Mouse (Mus musculus): ENCODE measurements around the gene Timm8b. TPM values are rescaled to one million over a fixed set of nuclear protein-coding genes. Genes with fewer than 3 reads are reported as not detected.

Timm8b gene
- polyA plus RNA-seq, 1 experiment from 2014 or later = 275 TPM

GRCm38 (mm10) chr9:50580370-50580769 lies 23.3 kb upstream of the Timm8b start:
- Histone ChIP-seq H3K36me3 (no peaks in the 10 kb centered on the region), H3K27ac (no peak overlapping the region), H3K4me3 (replicated peaks) (no peak overlapping the region), H3K9ac (no peak overlapping the region), H3K4me2 (no peak overlapping the region), H3K9me3 (no peaks in the 10 kb centered on the region), H3K4me1 (no peaks in the 10 kb centered on the region), H3K27me3 (replicated peaks) (no peaks in the 10 kb centered on the region)
- 37% methylated on average over 4 of the region's 4 CpGs for WGBS
- no peak for ATAC-seq (ENCODE audit: insufficient read depth, low FRiP score, low read depth)

- Histone ChIP-seq H3K4me2 (no peak overlapping the region), H3K27ac (no peak overlapping the region), H3K9ac (no peak overlapping the region), H3K9me3 (no peaks in the 10 kb centered on the region), H3K27me3 (replicated peaks) (no peaks in the 10 kb centered on the region), H3K36me3 (no peaks in the 10 kb centered on the region), H3K4me3 (replicated peaks) (no peak overlapping the region), H3K4me1 (no peaks in the 10 kb centered on the region)
- no peak for ATAC-seq (ENCODE audit: insufficient read depth, low FRiP score, low read depth)
- WGBS = 73% methylated on average over 6 of the region's 6 CpGs
Measured at GRCm38 (mm10) chr9:50585145-50585818, 18.4 kb upstream of the Timm8b start.

- H3K36me3 ChIP-seq = no peaks in the 10 kb centered on the region
- WGBS = 59% methylated on average over 4 of the region's 4 CpGs
- no peaks in the 10 kb centered on the region for H3K27me3 ChIP-seq (replicated peaks)
- no peaks in the 10 kb centered on the region for H3K4me1 ChIP-seq
- no peak overlapping the region for H3K4me3 ChIP-seq (replicated peaks)
- H3K27ac ChIP-seq = no peak overlapping the region
- H3K9me3 ChIP-seq = no peaks in the 10 kb centered on the region
- H3K9ac ChIP-seq = no peak overlapping the region
- H3K4me2 ChIP-seq = no peak overlapping the region
- peak; percentile 70 for ATAC-seq (ENCODE audit: insufficient read depth, low FRiP score, low read depth)
Measured at GRCm38 (mm10) chr9:50586955-50587354, 16.8 kb upstream of the Timm8b start.

- no peaks in the 10 kb centered on the region for H3K9me3 ChIP-seq
- no peak overlapping the region for H3K27ac ChIP-seq
- 68% methylated on average over 10 of the region's 10 CpGs for WGBS
- H3K4me3 ChIP-seq (replicated peaks) = no peak overlapping the region
- peaks cover 7% of the 10 kb centered on the region; the same call in 1 of the 2 replicates for H3K36me3 ChIP-seq
- no peaks in the 10 kb centered on the region for H3K27me3 ChIP-seq (replicated peaks)
- H3K9ac ChIP-seq = no peak overlapping the region
- no peaks in the 10 kb centered on the region for H3K4me1 ChIP-seq
- ATAC-seq (ENCODE audit: insufficient read depth, low FRiP score, low read depth) = no peak
- no peak overlapping the region for H3K4me2 ChIP-seq
Measured at GRCm38 (mm10) chr9:50590856-50591518, 12.7 kb upstream of the Timm8b start.

GRCm38 (mm10) chr9:50592955-50593354 lies 10.8 kb upstream of the Timm8b start:
- Histone ChIP-seq H3K27me3 (replicated peaks) (no peaks in the 10 kb centered on the region), H3K4me3 (replicated peaks) (no peak overlapping the region), H3K9ac (no peak overlapping the region), H3K4me1 (no peaks in the 10 kb centered on the region), H3K36me3 (peaks cover 24% of the 10 kb centered on the region), H3K27ac (no peak overlapping the region), H3K9me3 (no peaks in the 10 kb centered on the region), H3K4me2 (no peak overlapping the region)
- ATAC-seq (ENCODE audit: insufficient read depth, low FRiP score, low read depth) = no peak
- 84% methylated on average over 9 of the region's 9 CpGs for WGBS

- Histone ChIP-seq H3K36me3 (peaks cover 30% of the 10 kb centered on the region), H3K27me3 (replicated peaks) (no peaks in the 10 kb centered on the region), H3K9ac (no peak overlapping the region), H3K4me3 (replicated peaks) (no peak overlapping the region), H3K27ac (no peak overlapping the region), H3K9me3 (no peaks in the 10 kb centered on the region), H3K4me2 (no peak overlapping the region), H3K4me1 (no peaks in the 10 kb centered on the region)
- no peak for ATAC-seq (ENCODE audit: insufficient read depth, low FRiP score, low read depth)
- WGBS = 74% methylated on average over 3 of the region's 3 CpGs
Measured at GRCm38 (mm10) chr9:50593544-50593943, 10.2 kb upstream of the Timm8b start.

- no peaks in the 10 kb centered on the region for H3K27me3 ChIP-seq (replicated peaks)
- H3K4me2 ChIP-seq = no peak overlapping the region
- no peaks in the 10 kb centered on the region for H3K9me3 ChIP-seq
- H3K27ac ChIP-seq = peak overlapping the region; percentile 59
- H3K4me1 ChIP-seq = no peaks in the 10 kb centered on the region
- 65% methylated on average over 12 of the region's 12 CpGs for WGBS
- H3K9ac ChIP-seq = no peak overlapping the region
- ATAC-seq (ENCODE audit: insufficient read depth, low FRiP score, low read depth) = peak; percentile 71; the same call in 1 of the 2 replicates
- H3K36me3 ChIP-seq = peaks cover 39% of the 10 kb centered on the region
- H3K4me3 ChIP-seq (replicated peaks) = no peak overlapping the region
Measured at GRCm38 (mm10) chr9:50594794-50595417, 8.8 kb upstream of the Timm8b start.

GRCm38 (mm10) chr9:50596973-50597372 lies 6.7 kb upstream of the Timm8b start:
- no peak overlapping the region for H3K9ac ChIP-seq
- peaks cover 39% of the 10 kb centered on the region for H3K36me3 ChIP-seq
- H3K4me3 ChIP-seq (replicated peaks) = no peak overlapping the region
- H3K9me3 ChIP-seq = no peaks in the 10 kb centered on the region
- no peak overlapping the region for H3K4me2 ChIP-seq
- H3K27me3 ChIP-seq (replicated peaks) = no peaks in the 10 kb centered on the region
- no peak for ATAC-seq (ENCODE audit: insufficient read depth, low FRiP score, low read depth)
- no peak overlapping the region for H3K27ac ChIP-seq
- peaks cover 5% of the 10 kb centered on the region for H3K4me1 ChIP-seq
- WGBS = 95% methylated on average over 8 of the region's 8 CpGs

GRCm38 (mm10) chr9:50601536-50601935 lies 2.2 kb upstream of the Timm8b start:
- Histone ChIP-seq H3K36me3 (peaks cover 34% of the 10 kb centered on the region), H3K27ac (no peak overlapping the region), H3K9me3 (no peaks in the 10 kb centered on the region), H3K4me2 (peak overlapping the region; percentile 27), H3K4me1 (peaks cover 18% of the 10 kb centered on the region), H3K9ac (no peak overlapping the region), H3K4me3 (replicated peaks) (no peak overlapping the region), H3K27me3 (replicated peaks) (no peaks in the 10 kb centered on the region)
- ATAC-seq (ENCODE audit: insufficient read depth, low FRiP score, low read depth) = no peak
- 80% methylated on average over 6 of the region's 6 CpGs for WGBS

- Histone ChIP-seq H3K27me3 (replicated peaks) (no peaks in the 10 kb centered on the region), H3K9ac (peak overlapping the region; percentile 60; the same call in 1 of the 2 replicates), H3K4me1 (peaks cover 18% of the 10 kb centered on the region), H3K36me3 (peaks cover 28% of the 10 kb centered on the region), H3K4me2 (peak overlapping the region; percentile 79), H3K4me3 (replicated peaks) (peak overlapping the region; percentile 92), H3K9me3 (no peaks in the 10 kb centered on the region), H3K27ac (no peak overlapping the region)
- ATAC-seq (ENCODE audit: insufficient read depth, low FRiP score, low read depth) = no peak
- WGBS = 80% methylated on average over 7 of the region's 7 CpGs
Measured at GRCm38 (mm10) chr9:50602055-50602845, 1.5 kb upstream of the Timm8b start.

GRCm38 (mm10) chr9:50603998-50604324 lies 251 bp downstream of the Timm8b start:
- peaks cover 16% of the 10 kb centered on the region; the same call in 1 of the 2 replicates for H3K36me3 ChIP-seq

More at GRCm38 (mm10) chr9:50603998-50604324, 251 bp downstream of the Timm8b start:
- H3K27ac ChIP-seq = peak overlapping the region; percentile 85
- ATAC-seq (ENCODE audit: insufficient read depth, low FRiP score, low read depth) = peak; percentile 75
- H3K27me3 ChIP-seq (replicated peaks) = no peaks in the 10 kb centered on the region
- peak overlapping the region; percentile 55 for H3K9ac ChIP-seq
- no peaks in the 10 kb centered on the region for H3K9me3 ChIP-seq
- WGBS = under 1% methylated on average over 24 of the region's 24 CpGs
- H3K4me2 ChIP-seq = peak overlapping the region; percentile 79
- H3K4me3 ChIP-seq (replicated peaks) = peak overlapping the region; percentile 92
- peaks cover 18% of the 10 kb centered on the region for H3K4me1 ChIP-seq
